Mouse (Mus musculus): ENCODE results near the gene 1700001C02Rik.

Gene 1700001C02Rik

DNA sequence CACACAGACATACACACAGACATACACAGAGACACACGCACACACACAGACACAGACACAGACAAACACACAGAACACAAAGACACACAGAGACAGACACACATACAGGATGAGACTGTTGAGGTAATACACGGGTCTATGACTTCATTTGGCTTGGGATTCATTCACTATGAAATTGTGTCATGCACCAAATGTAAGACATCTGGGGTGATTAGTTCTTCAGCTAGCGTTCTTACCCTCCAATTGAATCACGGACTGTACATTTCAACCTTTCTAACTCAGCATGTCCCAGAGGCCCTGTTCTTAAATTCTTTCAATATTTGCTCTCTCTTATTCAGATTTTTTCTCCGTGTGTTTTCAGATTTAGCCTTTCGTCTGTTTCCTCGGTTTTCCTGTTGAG is 28.8 kb downstream of the 1700001C02Rik start:
- no peak for DNase-seq (ENCODE audit: low read depth, low spot score)

DNA sequence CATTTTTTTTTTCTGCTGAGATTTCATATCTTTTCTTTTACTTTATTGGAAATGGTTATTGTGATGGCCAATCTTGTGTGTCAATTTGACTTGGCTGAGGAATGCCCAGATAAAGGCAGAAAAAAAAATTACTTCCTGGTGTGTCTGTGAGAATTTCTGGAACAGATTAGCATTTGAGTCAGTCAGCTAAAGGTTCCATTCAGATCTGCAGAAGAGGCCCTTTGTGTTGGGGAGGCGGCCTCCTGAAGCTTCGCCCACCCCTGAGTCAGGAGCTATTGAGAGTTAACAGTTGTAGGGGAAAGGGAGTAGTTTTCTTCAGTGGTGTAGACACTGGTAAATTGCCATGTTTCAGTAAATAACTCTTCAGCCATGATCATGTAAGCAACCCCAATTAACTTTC is 29.4 kb downstream of the 1700001C02Rik start:
- DNase-seq (ENCODE audit: low read depth, low spot score) = no peak

DNA sequence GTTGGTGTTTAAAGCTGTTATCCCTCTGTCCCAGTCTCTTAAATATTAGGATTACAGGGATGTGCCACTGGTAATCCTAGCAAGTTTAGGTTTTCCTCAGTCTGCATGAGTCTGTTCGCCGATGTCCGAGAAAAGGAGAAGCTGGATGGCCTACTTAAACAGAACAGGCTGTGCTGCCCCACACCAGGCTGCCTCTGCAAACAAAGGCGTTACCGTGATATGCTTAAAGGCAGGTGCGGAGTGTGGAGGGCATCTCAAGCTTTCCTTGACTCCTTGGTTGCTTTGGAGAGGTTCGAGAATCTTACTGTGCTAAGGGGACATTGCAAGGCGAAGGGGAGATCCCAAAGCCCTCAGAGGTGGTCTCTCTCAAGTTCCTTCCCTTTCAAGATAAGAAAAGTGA is 31.0 kb downstream of the 1700001C02Rik start:
- no peak for DNase-seq (ENCODE audit: low read depth, low spot score)

DNA sequence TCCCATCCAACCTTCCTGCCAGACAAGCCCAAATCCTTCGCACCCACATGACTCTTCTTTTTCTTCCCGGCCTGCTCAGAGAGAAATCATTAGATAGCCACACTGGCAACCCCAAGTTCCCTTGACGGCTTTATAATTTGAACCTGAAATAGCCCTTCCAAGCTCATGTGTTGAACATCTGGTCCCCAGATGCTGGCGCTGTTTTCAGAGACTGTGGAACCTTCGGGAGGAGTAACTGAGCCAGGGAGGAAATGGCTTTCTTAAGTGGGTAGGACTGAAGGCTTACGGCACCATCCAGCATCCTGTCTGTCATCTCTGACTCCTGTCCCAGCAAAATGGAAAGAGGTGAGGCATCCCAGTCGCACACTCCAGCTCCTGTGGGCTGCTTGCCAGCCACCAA is 31.5 kb downstream of the 1700001C02Rik start:
- DNase-seq (ENCODE audit: low read depth, low spot score) = no peak

DNA sequence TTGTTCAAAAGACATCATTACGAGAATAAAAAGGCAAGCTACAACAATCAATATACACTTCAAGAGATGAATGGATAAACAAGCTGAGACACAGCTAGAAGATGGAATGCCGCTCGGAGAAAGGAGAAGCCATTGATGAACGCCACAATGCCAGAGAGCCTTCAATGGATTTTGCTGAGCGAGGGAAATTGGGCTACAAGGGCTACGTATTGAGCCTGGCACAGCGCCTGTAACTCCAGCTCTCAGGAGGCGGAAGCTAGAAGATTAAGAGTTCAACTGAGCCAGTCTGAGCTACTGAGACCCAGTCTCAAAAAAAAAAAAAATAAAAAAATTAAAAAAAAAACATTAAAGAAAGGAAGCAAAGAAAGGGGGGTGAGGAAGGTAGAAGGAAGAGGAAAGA is 47.3 kb downstream of the 1700001C02Rik start:
- no peak for DNase-seq (ENCODE audit: low read depth, low spot score)

DNA sequence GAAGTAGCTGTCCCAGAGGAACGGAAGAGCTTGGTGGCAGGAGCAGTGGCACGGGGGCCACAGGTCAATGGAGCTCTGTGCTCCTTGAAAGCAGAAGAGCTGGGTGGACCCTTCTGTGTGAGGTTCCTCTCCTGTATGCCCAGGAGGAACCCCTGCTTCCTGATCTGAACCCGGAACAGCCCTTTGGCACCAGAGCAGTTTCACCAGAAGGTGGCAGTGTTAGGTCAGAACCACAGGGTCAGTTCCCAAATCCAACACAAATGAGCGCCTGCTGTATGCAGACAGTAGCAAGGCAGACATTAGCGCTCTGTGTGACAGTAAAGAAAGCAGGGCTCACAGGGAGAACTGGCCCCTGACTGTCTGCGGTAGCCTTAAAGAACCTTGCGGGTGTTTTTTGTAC is 50.5 kb downstream of the 1700001C02Rik start:
- DNase-seq (ENCODE audit: low read depth, low spot score) = no peak

DNA sequence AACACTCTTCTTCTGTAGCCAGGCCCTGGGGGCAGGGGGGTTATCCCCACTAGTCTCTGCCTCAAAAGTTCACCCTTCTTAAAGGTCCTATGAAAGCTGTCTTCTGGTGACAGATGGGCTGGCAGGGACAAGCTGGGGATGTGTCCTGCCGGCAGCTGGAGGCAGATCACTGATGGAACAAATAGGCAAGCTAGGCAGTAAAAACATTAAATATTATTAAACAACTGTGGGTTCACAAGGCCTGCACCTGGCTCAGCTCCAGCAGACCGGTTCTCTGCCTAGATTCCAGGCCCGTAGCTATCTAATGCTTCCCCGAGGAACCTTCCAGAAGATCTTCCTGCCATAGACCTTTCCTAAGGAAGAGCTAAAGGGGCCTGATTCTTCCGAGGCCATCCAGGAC is 52.3 kb downstream of the 1700001C02Rik start:
- no peak for DNase-seq (ENCODE audit: low read depth, low spot score)

DNA sequence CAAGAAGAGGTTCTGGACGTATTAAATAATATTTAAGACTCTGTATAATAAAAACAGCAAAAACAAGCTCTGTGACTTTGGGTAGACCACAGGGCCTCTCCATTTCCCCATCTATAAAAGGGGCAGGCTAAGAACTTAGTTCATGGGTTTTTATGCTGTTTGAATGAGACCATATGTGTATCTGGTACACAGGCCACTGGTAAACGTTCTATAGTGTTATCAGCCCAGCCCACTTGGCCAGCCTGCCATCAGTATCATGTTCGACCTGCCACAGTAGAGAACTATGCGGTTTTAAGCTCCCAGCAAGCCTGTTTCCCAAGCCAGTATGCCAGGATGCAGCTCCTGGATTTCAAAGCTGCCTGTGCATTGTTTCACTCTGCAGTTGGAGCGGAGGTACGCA is 52.7 kb downstream of the 1700001C02Rik start:
- DNase-seq (ENCODE audit: low read depth, low spot score) = no peak

DNA sequence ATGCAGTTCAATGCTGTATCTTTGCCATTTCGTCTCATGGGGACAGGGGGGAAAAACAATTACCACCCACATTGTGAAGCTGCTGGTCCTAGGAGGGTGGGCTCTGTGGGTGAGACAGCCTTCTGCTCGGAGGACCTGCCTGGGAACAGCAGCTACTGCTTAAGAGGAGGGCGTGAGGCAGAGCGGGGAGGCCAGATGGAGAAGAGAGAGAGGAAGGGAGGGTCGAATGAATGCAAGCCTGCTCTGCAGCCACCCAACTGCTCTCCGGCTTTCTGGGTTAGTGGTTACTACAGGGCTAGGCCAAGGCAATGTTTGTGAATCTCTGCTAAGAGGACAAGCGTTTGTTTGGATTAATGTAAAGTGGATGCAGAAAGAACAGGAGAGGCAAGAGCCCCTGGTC is 53.6 kb downstream of the 1700001C02Rik start:
- no peak for DNase-seq (ENCODE audit: low read depth, low spot score)

DNA sequence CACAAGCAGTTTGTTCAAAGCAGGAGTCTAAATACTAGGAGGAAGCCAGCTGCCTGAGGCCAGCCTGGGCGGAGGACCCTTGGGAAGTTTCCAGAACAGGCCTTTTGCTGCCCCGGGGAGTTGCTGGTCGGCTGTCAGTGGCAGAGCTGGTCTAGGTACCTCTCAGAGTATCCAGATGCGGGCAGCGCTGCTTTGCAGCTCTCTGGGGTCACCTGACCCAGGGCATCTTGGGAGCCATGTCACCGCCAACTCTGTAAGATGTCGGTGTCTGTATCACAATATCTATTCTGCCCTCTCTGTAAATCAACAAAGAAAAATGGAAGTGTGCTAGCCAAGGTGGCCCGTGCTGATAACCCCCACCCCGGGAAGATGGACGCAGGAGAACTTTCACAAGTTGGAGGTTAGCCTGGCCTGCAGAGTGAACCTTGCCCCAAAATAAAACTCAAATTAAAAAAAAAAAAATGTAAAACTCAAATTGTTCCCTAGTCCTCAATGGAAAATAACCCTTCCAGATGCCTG is 54.4 kb downstream of the 1700001C02Rik start:
- no peak for DNase-seq (ENCODE audit: low read depth, low spot score)

DNA sequence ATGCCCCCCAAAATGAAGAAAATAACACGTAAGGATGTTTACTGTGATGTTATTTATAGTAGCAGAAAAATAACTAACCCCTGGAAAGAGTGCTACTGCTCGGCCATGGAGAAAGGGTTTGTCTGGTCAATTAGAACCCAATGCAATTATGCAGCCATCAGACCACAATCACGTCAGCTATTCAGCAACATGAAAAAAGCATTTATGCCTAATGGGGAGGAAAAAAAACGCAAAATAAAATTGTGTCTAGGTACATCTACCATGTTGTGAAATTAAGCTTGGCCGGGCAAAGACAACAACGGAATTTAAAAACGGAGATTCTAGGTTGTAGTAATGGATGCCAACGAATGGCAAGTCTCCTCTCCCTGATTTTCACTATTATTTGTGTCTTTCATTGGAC is 56.6 kb downstream of the 1700001C02Rik start:
- no peak for DNase-seq (ENCODE audit: low read depth, low spot score)

DNA sequence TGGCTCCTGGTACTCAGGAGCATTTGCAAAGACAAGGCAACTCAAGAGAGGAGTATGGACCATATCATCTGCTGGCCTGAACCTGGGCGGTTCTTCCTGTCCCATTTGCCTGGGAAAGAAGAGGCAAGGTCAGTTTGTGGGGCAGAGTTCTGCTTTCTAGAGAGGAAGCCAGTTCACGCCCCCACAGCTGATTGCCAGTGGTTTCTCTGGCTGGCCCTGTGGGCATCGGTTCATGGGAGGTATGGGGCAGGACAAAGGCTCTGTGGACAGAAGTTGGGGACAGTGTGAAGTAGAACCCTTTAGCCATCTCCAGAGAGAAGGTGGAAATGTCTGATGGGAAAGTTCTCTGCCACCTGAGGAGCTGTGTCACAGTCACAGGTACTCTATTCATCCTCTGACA is 57.3 kb downstream of the 1700001C02Rik start:
- no peak for DNase-seq (ENCODE audit: low read depth, low spot score)

DNA sequence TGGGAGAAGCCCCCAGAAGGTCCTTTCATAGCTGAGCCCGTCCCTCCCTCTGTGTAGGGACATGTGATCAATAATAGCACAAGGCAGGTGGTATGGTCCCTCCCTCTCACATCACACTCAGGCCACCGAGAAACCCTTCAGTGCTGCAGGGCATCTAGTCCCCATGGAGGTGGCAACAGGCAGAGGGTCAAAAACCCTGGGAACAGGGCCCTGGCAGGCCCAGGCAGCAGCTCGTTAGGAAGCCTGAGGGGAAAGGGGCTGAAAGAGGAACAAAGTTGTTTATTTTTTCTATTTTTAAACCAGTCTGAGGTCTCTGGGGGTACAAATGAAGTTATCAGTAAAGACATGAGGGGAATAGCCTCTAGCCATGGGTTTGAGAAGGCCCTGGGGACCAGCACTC is 58.4 kb downstream of the 1700001C02Rik start:
- DNase-seq (ENCODE audit: low read depth, low spot score) = no peak

DNA sequence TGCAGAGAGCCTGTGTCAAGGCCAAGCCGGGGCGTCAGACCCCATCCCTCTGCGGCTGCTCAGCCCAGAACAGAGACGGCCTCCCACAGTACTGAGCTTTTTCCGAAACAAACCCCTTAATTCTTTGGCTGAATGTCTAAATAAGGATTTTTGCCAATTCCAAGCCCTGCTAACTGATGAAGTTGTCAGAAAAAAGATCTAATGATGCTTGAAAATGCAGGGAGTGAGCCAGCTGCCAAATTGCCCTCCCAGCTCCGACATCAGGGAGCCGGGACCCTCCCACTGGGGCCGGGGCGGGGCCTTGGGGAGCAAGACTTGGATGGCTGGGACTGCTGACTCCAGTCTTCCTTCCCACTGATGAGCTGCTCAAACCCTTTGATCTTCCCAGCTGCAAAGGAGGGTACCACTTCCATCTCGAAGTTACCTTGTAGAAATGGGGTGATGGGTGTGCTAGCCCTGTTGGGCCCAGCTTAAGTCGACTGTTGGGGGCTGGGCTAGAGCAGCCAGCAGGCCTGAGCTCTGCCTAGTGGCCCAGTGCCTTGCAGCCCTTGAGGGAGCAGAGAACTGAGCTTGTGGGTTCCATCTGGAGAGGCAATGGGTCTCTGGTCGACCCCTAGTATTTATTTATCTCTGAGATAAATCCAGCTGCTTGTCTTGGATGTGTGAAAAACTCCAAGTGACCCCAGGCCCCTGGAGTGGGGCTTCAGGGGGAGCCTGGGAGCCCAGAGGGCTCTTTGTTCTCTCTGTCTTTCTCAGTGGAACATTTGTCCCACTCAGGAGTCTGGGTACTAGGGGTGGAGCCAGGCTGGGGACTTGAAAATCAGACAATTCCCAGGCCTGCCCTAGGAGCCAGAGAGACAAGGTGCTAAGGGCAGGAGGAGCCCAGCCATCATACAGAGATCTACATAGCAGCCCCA is 60.3 kb downstream of the 1700001C02Rik start:
- DNase-seq (ENCODE audit: low read depth, low spot score) = no peak

DNA sequence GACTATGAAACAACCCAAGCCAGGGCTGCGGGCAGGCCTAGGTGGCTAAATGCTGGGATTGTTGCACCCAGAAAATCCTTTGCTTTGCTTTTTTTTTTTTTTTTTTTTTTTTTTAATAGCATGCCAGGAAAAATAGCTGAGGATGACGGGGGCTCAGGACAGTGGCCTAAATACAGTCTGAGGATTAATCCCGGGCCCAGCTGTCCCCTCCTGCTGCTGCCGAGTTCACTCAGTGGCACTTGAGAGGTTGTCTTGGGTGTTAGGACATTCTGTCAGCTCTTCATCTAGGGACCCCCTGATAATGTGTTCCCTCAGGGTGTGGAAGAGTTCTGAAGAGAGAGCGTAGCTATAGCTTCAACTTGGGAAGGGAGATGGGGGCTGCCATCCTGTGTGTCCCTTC is 61.3 kb downstream of the 1700001C02Rik start:
- no peak for DNase-seq (ENCODE audit: low read depth, low spot score)

DNA sequence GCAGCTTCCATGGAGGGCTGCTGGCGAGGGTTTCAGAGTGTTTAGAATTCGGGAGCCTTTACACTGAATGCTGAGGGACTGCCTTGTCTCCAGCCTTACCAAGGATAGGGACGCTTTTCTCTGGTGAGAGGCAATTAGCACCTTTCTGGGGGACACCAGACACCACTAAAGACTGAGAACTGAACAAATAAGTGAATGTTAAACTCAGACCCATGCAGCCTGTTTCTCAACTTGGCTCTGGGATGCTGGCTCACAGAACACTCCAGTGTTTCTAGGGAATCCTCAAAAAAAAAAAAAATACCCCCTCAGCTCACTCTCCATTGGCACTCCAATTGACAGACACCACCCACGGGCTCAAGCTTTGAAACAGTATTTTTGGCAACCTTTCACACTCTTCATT is 63.1 kb downstream of the 1700001C02Rik start:
- DNase-seq (ENCODE audit: low read depth, low spot score) = no peak

All from telencephalon, adult 2 months (tissue).